In the genomic region with DNA sequence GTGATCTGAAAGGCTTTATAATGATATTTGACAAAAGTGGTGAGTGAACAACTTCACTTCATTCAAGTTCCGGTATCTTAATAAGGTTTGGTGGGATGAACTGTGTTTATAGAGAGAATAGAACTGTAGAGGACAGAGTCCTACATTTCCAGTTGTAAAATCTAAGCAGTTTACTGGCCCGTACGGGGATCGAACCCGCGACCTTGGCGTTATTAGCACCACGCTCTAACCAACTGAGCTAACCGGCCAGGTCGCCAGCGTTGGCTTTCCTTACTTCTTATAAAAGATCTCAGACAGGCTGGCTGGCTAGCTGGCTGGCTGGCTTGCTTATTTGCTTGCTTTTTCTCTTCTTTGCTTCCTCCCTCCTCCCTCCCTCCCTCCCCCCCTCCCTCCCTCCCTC, we compare ENCODE assay signal across 7 mouse cellular contexts. TPM values are rescaled to one million over a fixed set of nuclear protein-coding genes. Genes with fewer than 3 reads are reported as not detected.
A peak's percentile ranks its signal among the peaks of the same experiment; 100 is the strongest.
DNase-seq lines count a peak whose midpoint lies in the region; ATAC-seq and TF ChIP-seq lines count a peak whose summit lies in the region.

No protein-coding gene starts in this region.

- WGBS in intestine, embryonic 15.5 days: 5% methylated on average over 11 of the region's 11 CpGs

- POLR2A ChIA-PET in Patski (lab: Charles Lee): no interaction called here

- no peaks in the 10 kb centered on the region for H3K36me3 ChIP-seq in intestine, embryonic 15.5 days

- no peak for DNase-seq in Patski (ENCODE audit: low read depth, low spot score)
- DNase-seq in cerebellum, adult 9-10 months: peak; percentile 93
- peak; percentile 93 for DNase-seq in frontal cortex, postnatal 36 days (ENCODE audit: low spot score in 2 of 2)
- DNase-seq in left cerebral cortex, postnatal 14 days (ENCODE audit: low spot score in 2 of 2): peak; percentile 35 to 90
- peak; percentile 67 for DNase-seq in right cerebral cortex, postnatal 4 days

- H3K4me3 ChIP-seq in intestine, embryonic 15.5 days (replicated peaks): peak overlapping the region; percentile 31

- no peak overlapping the region for H3K9ac ChIP-seq in intestine, embryonic 15.5 days

- CTCF ChIA-PET in Patski (lab: Charles Lee): no interaction called here

- peak overlapping the region; percentile 46; the same call in 1 of the 2 replicates for H3K4me2 ChIP-seq in intestine, embryonic 15.5 days (replicated peaks)

- no peak overlapping the region for H3K27ac ChIP-seq in intestine, embryonic 15.5 days

- intact Hi-C loops in left cerebral cortex, postnatal 14 days (cut with DNase I): no loop called here

- ATAC-seq in Patski: peak; percentile 68
- peak; percentile 91 for ATAC-seq in intestine, embryonic 15.5 days
- peak; percentile 62 for ATAC-seq in megakaryocyte-erythroid progenitor cell, adult 5-6 weeks (replicated peaks; ENCODE audit: low FRiP score, low TSS enrichment, poor library complexity, severe bottlenecking)

- H3K27me3 ChIP-seq in Patski: no peaks in the 10 kb centered on the region
- no peaks in the 10 kb centered on the region for H3K27me3 ChIP-seq in intestine, embryonic 15.5 days (replicated peaks)

- in situ Hi-C loops in Patski (cut with MboI; ENCODE audit: low pct_unique_long_range_greater_than_20kb): loop anchor here (25.0 kb wide), 1 partner anchor 1557 kb away; the partner anchor contains the start of gene Abt1

- no peak for TF ChIP-seq CTCF in Patski (IDR thresholded peaks at IDR 0.05)

- H3K4me1 ChIP-seq in intestine, embryonic 15.5 days (replicated peaks): no peaks in the 10 kb centered on the region

- no peaks in the 10 kb centered on the region for H3K9me3 ChIP-seq in intestine, embryonic 15.5 days

RNA-seq across cellular contexts. Expression of gene Hist1h2br, which starts 21.6 kb away (rescaled TPM):
- polyA plus RNA-seq in Patski (2021): 36.6 TPM
- 15.0 and 16.4 TPM in 2 replicates for polyA plus RNA-seq in intestine, embryonic 15.5 days (2015; fragmentation: Nextera tagmentation; extraction: Ambion mirVana)
- 10 to 100 TPM; 44.5 to 56.8 TPM for total RNA-seq in left cerebral cortex, postnatal 14 days (2021)
- total RNA-seq in megakaryocyte-erythroid progenitor cell, adult 5-6 weeks (2014; fragmentation: Nextera tagmentation): 372 and 874 TPM in 2 replicates
- total RNA-seq in megakaryocyte-erythroid progenitor cell, adult 5-6 weeks (2017): 126 and 201 TPM in 2 replicates

RNA-seq across cellular contexts. Expression of gene Hist1h2ap, which starts 21.8 kb away (rescaled TPM):
- 0.60 TPM for polyA plus RNA-seq in Patski (2021)
- polyA plus RNA-seq in intestine, embryonic 15.5 days (2015; fragmentation: Nextera tagmentation; extraction: Ambion mirVana): 2,704 and 3,243 TPM in 2 replicates
- total RNA-seq in left cerebral cortex, postnatal 14 days (2021): 10 to 100 TPM; 46.9 to 49.5 TPM
- total RNA-seq in megakaryocyte-erythroid progenitor cell, adult 5-6 weeks (2014; fragmentation: Nextera tagmentation): 177 TPM in 2 replicates
- total RNA-seq in megakaryocyte-erythroid progenitor cell, adult 5-6 weeks (2017): 4,662 and 4,902 TPM in 2 replicates

RNA-seq across cellular contexts. Expression of gene Hist1h4n, which starts 23.1 kb away (rescaled TPM):
- polyA plus RNA-seq in Patski (2021): not detected
- polyA plus RNA-seq in intestine, embryonic 15.5 days (2015; fragmentation: Nextera tagmentation; extraction: Ambion mirVana): 12.0 and 15.9 TPM in 2 replicates
- total RNA-seq in left cerebral cortex, postnatal 14 days (2021): 10 to 100 TPM; 20.9 to 25.8 TPM
- 49.1 and 171 TPM in 2 replicates for total RNA-seq in megakaryocyte-erythroid progenitor cell, adult 5-6 weeks (2014; fragmentation: Nextera tagmentation)
- 1,378 and 1,797 TPM in 2 replicates for total RNA-seq in megakaryocyte-erythroid progenitor cell, adult 5-6 weeks (2017)

RNA-seq across cellular contexts. Expression of gene Hist1h4m, which starts 43.6 kb away (rescaled TPM):
- polyA plus RNA-seq in Patski (2021): 1.0 TPM
- not detected in 2 replicates for polyA plus RNA-seq in intestine, embryonic 15.5 days (2015; fragmentation: Nextera tagmentation; extraction: Ambion mirVana)
- 100 to 1,000 TPM; 213 to 226 TPM for total RNA-seq in left cerebral cortex, postnatal 14 days (2021)
- 256 and 298 TPM in 2 replicates for total RNA-seq in megakaryocyte-erythroid progenitor cell, adult 5-6 weeks (2014; fragmentation: Nextera tagmentation)
- 1,434 and 2,567 TPM in 2 replicates for total RNA-seq in megakaryocyte-erythroid progenitor cell, adult 5-6 weeks (2017)

RNA-seq across cellular contexts. Expression of gene Hist1h2ao, which starts 44.9 kb away (rescaled TPM):
- not detected for polyA plus RNA-seq in Patski (2021)
- polyA plus RNA-seq in intestine, embryonic 15.5 days (2015; fragmentation: Nextera tagmentation; extraction: Ambion mirVana): 1.7 TPM in 1 of 2 replicates, not detected in the other
- total RNA-seq in left cerebral cortex, postnatal 14 days (2021): not detected
- not detected in 2 replicates for total RNA-seq in megakaryocyte-erythroid progenitor cell, adult 5-6 weeks (2014; fragmentation: Nextera tagmentation)
- total RNA-seq in megakaryocyte-erythroid progenitor cell, adult 5-6 weeks (2017): not detected in 2 replicates
